Mouse (Mus musculus) CH12.LX (cell line): Measurements from ENCODE around the gene Dusp10.

ENCODE experiments used
- CTCF ChIP-seq, 2 experiments: IDR thresholded peaks in 1 of 2; conservative IDR thresholded peaks in 1 of 2; 2 replicates each; pipeline ENCODE4 v1.5.1; 2011 to 2012; ENCODE audit warnings: low read depth in 2 of 2, low read length in 2 of 2, improper control_type of control experiment in 1 of 2, inconsistent platforms in 1 of 2, mild to moderate bottlenecking in 1 of 2, moderate library complexity in 1 of 2
- EP300 ChIP-seq: IDR thresholded peaks from 2 replicates; pipeline ENCODE4 v1.6.1; 2011; ENCODE audit warnings: low read length, improper control_type of control experiment
- POLR2A ChIP-seq: IDR thresholded peaks from 2 replicates; pipeline ENCODE4 v1.6.1; 2011; ENCODE audit warnings: low read depth, mild to moderate bottlenecking, improper control_type of control experiment, low read length
- POLR2AphosphoS2 ChIP-seq: IDR thresholded peaks from 2 replicates; pipeline ENCODE4 v1.6.1; 2011; ENCODE audit warnings: low read depth, low read length, improper control_type of control experiment
- TCF12 ChIP-seq: IDR thresholded peaks from 2 replicates; pipeline ENCODE4 v1.6.1; 2014; ENCODE audit warnings: low read depth, mild to moderate bottlenecking, inconsistent platforms, low read length, improper control_type of control experiment
- USF1 ChIP-seq: IDR thresholded peaks from 2 replicates; pipeline ENCODE4 v1.6.1; 2014; ENCODE audit warnings: low read depth, mild to moderate bottlenecking, inconsistent platforms, low read length, improper control_type of control experiment
- ZC3H11A ChIP-seq: IDR thresholded peaks from 2 replicates; pipeline ENCODE4 v1.6.1; 2012; ENCODE audit warnings: low read depth, mild to moderate bottlenecking, inconsistent platforms, low read length, improper control_type of control experiment

DNA sequence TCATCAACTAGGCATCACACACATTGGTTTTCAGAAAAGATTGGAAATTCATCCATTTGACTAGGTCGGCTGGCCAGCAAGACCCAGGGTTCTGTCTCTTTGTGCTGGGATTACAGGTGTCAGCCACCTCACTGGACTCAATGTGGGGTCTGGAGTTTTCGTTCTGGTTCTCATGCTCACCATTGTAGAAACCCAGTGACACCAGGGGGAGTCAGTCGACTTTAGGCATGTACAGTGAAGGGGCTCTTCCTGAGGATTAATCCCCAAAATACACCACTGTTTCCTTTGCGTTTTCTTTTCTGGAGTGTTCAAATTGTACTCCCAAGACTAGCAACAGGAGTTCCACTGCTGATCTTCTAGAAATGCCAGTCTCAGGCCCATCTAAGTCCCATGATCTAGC lies 47.8 kb upstream of the Dusp10 start:
- TF ChIP-seq TCF12 (no peak), POLR2A (no peak), USF1 (no peak), CTCF (conservative IDR thresholded peaks at IDR 0.05 in 1 of 2, IDR thresholded peaks at IDR 0.05 in 1 of 2; ENCODE audit: low read depth in 2 of 2, low read length in 2 of 2) (no peak), EP300 (no peak), ZC3H11A (no peak), POLR2AphosphoS2 (no peak)
